1 mouse cellular context compared by ENCODE assay signal in genomic region chr11:58352681-58353548, GRCm38 (mm10).
TF ChIP-seq lines count a peak whose summit lies in the region.

No protein-coding gene starts in this region.

TF ChIP-seq in MEL, 35 proteins besides CTCF, POLR2A, EP300 and RAD21 (continued from another document):
- 0 out of 2 replicates have a peak, but pooled peaks have one; percentile 5 for TF ChIP-seq MAZ (IDR thresholded peaks at IDR 0.05; ENCODE audit: low read depth, low read length)
- TF ChIP-seq ZNF384 (IDR thresholded peaks at IDR 0.05; ENCODE audit: low read depth, low read length) = no peak
- peak; percentile 94 for TF ChIP-seq SIN3A (IDR thresholded peaks at IDR 0.05; ENCODE audit: low read length)
- peak; percentile 29; the same call in 1 of the 2 replicates for TF ChIP-seq USF1 (IDR thresholded peaks at IDR 0.05; ENCODE audit: low read depth, low read length)
- TF ChIP-seq MAFK (IDR thresholded peaks at IDR 0.05; ENCODE audit: borderline replicate concordance, low read depth, low read length) = peak; percentile 69; the same call in 1 of the 2 replicates
- no peak for TF ChIP-seq GABPA (IDR thresholded peaks at IDR 0.05; ENCODE audit: low read depth, low read length)
- no peak for TF ChIP-seq ZKSCAN1 (IDR thresholded peaks at IDR 0.05; ENCODE audit: low read depth, low read length)
- no peak for TF ChIP-seq E2F4 (IDR thresholded peaks at IDR 0.05; ENCODE audit: borderline replicate concordance, low read depth, low read length)
- peak; percentile 37; the same call in 1 of the 2 replicates for TF ChIP-seq ELF1 (IDR thresholded peaks at IDR 0.05; ENCODE audit: low read depth, low read length)
- TF ChIP-seq TBP (IDR thresholded peaks at IDR 0.05; ENCODE audit: low read depth, low read length) = 0 out of 2 replicates have a peak, but pooled peaks have one; percentile 38
- TF ChIP-seq UBTF (IDR thresholded peaks at IDR 0.05; ENCODE audit: borderline replicate concordance, insufficient read depth, low read depth, low read length) = no peak
- TF ChIP-seq NRF1 (IDR thresholded peaks at IDR 0.05; ENCODE audit: insufficient read depth, low read depth, low read length, poor library complexity, severe bottlenecking) = no peak
- peak; percentile 77 for TF ChIP-seq MYB (IDR thresholded peaks at IDR 0.05; ENCODE audit: low read depth, low read length)
- TF ChIP-seq GATA1 (IDR thresholded peaks at IDR 0.05; ENCODE audit: low read depth, low read length) = peak; percentile 100
- no peak for TF ChIP-seq USF2 (IDR thresholded peaks at IDR 0.05; ENCODE audit: borderline replicate concordance in 1 of 2, insufficient read depth in 1 of 2, low read depth in 1 of 2, low read length in 2 of 2)
- TF ChIP-seq TCF12 (IDR thresholded peaks at IDR 0.05; ENCODE audit: low read depth, low read length) = peak; percentile 99
- peak; percentile 96 for TF ChIP-seq MXI1 (IDR thresholded peaks at IDR 0.05; ENCODE audit: low read depth, low read length)
- TF ChIP-seq BHLHE40 (IDR thresholded peaks at IDR 0.05; ENCODE audit: borderline replicate concordance, low read depth, low read length) = peak; percentile 35
